Mouse (Mus musculus) kidney, adult 8-10 months (tissue): ENCODE results near the gene Siglecf.

Experiments used
- DNase-seq, 2 experiments: peaks; one replicate each; pipeline ENCODE4 v3.0.0; 2022

The Siglecf gene

GRCm38 (mm10) chr7:43351154-43351553 is at the start of gene Siglecf:
TSS of gene Siglecf (plus strand) at chr7:43351341.
- DNase-seq = no peak

GRCm38 (mm10) chr7:43305235-43305634 is 45.9 kb upstream of the Siglecf start:
- peak; percentile 27 to 31 for DNase-seq

GRCm38 (mm10) chr7:43309069-43309468 is 42.1 kb upstream of the Siglecf start:
- DNase-seq = no peak

- DNase-seq = no peak
These were observed 39.5 kb upstream of the Siglecf start for GRCm38 (mm10) chr7:43311632-43312031.

GRCm38 (mm10) chr7:43312386-43313012 is 38.6 kb upstream of the Siglecf start:
- no peak for DNase-seq

- peak; percentile 94 to 96 for DNase-seq
These were observed 38.1 kb upstream of the Siglecf start, which contains the start of gene Zfp715 for GRCm38 (mm10) chr7:43313013-43313428. TSS of gene Zfp715 (minus strand) at chr7:43313294.

GRCm38 (mm10) chr7:43326223-43326780 is 24.8 kb upstream of the Siglecf start:
- DNase-seq = no peak

- DNase-seq = no peak
These were observed 23.0 kb upstream of the Siglecf start for GRCm38 (mm10) chr7:43328101-43328500.

GRCm38 (mm10) chr7:43333203-43333602 is 17.9 kb upstream of the Siglecf start:
- peak in 1 of 2 experiments; percentile 44 for DNase-seq

- DNase-seq = no peak
These were observed 17.2 kb upstream of the Siglecf start for GRCm38 (mm10) chr7:43333899-43334298.

- no peak for DNase-seq
These were observed 10.4 kb upstream of the Siglecf start for GRCm38 (mm10) chr7:43340771-43341170.

- DNase-seq = no peak
These were observed 8.0 kb upstream of the Siglecf start for GRCm38 (mm10) chr7:43343191-43343590.

- DNase-seq = no peak
These were observed 7.1 kb upstream of the Siglecf start for GRCm38 (mm10) chr7:43344020-43344419.

GRCm38 (mm10) chr7:43344491-43344890 is 6.7 kb upstream of the Siglecf start:
- no peak for DNase-seq

GRCm38 (mm10) chr7:43346148-43346547 is 5.0 kb upstream of the Siglecf start:
- no peak for DNase-seq

- no peak for DNase-seq
These were observed 4.6 kb upstream of the Siglecf start for GRCm38 (mm10) chr7:43346571-43346970.

- DNase-seq = peak in 1 of 2 experiments; percentile 20
These were observed 1.5 kb upstream of the Siglecf start for GRCm38 (mm10) chr7:43349623-43350022.

- no peak for DNase-seq
These were observed 2.0 kb downstream of the Siglecf start for GRCm38 (mm10) chr7:43353118-43353517.

- DNase-seq = no peak
These were observed 2.6 kb downstream of the Siglecf start for GRCm38 (mm10) chr7:43353758-43354157.

GRCm38 (mm10) chr7:43354893-43355835 is 4.0 kb downstream of the Siglecf start:
- DNase-seq = no peak

GRCm38 (mm10) chr7:43358556-43358955 is 7.4 kb downstream of the Siglecf start:
- no peak for DNase-seq

- DNase-seq = no peak
These were observed 10.3 kb downstream of the Siglecf start for GRCm38 (mm10) chr7:43361442-43361841.

GRCm38 (mm10) chr7:43362021-43362420 is 10.9 kb downstream of the Siglecf start:
- no peak for DNase-seq

GRCm38 (mm10) chr7:43378226-43378625 is 27.1 kb downstream of the Siglecf start:
- DNase-seq = peak; percentile 5 to 54
